Mouse (Mus musculus) adrenal gland, adult 2 months (tissue): Measurements from ENCODE around the gene Pnrc2. TPM values are rescaled to one million over a fixed set of nuclear protein-coding genes. Genes with fewer than 3 reads are reported as not detected.

Source experiments
- DNase-seq: peaks from one replicate; pipeline ENCODE4 v3.0.0; 2021
- polyA plus RNA-seq: library from polyadenylated mRNA; depleted of rRNA; stranded (reverse); fragments of >200 nt; gene quantifications from 2 replicates; pipeline ENCODE4 v1.2.3, GENCODE M21; 2012
- total RNA-seq, 2 experiments: library from RNA; stranded (reverse); gene quantifications; 2 replicates each; pipeline ENCODE4 v1.2.3; 2021

The Pnrc2 gene
- total and polyA plus RNA-seq, 3 experiments = 5.5 to 128 (median 99.4) TPM

- DNase-seq = no peak
These were observed 1.6 kb downstream of the Pnrc2 start for GRCm38 (mm10) chr4:135872015-135872414.

GRCm38 (mm10) chr4:135870227-135871023 lies 3.2 kb downstream of the Pnrc2 start:
- no peak for DNase-seq

DNA sequence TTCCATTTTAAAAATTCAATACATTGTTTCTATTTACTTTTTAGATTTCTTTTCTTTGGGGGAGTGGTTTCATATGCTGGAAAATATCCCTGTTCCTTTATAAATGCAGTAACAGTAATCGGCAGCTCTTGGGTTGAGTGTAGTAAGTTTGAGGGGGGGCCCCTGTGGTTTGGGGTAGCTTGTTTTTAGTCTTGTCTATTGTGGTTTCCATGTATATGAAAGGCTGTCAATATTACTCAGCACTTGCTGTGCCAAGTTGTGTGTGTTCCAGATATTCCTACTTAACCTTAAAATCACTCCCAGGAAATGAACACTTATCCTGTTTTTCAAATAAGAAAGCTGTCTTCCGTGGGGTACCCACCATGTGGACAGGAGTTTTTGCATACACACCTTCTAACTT lies 4.7 kb downstream of the Pnrc2 start:
- no peak for DNase-seq

- no peak for DNase-seq
These were observed 16.0 kb downstream of the Pnrc2 start for GRCm38 (mm10) chr4:135857597-135858186.

DNA sequence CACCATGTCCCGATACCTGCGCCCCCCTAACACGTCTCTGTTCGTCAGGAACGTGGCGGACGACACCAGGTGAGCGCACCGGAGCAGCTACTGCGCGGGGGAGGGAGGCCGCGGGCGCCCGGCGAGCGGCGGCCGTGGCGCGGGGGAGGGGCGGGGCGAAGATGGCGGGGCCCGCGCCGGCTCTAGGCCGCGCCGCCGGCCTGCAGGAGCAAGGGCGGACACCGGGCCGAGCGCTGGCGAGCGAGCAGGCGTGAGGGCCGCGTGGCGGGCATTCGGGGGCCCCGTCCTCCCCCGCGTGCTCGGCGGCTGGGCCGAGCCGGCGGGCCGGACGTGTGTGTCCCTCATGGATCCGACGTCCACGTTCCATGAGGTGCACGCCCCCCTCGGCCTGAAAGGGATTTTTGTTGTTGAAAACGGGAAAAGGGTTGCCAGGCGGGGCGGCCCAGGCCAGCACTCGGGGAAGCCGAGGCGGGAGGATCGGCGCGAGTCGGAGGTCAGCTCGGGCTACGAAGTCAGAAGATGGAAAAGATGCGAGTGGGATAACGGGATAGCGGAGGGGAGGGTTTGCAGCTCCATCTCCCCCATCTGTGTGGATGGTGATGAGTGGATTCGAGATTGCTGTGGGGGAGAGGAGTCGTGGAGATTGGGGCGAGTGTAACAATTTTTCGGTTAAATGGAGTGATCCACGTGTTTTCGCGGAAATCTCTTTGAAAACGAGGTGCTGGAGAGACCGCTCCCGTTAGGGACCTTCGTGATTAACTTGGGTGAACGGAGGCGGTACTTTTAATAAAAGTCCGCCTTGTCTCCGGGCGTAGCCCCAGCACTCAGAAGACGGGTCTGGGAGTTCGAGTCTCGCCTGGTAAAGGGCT lies 17.2 kb downstream of the Pnrc2 start:
- DNase-seq = peak; percentile 82

GRCm38 (mm10) chr4:135855536-135856222 lies 18.0 kb downstream of the Pnrc2 start, which contains the start of gene Srsf10:
Srsf10 (plus strand) TSS chr4:135855747.
- DNase-seq = peak; percentile 99

DNA sequence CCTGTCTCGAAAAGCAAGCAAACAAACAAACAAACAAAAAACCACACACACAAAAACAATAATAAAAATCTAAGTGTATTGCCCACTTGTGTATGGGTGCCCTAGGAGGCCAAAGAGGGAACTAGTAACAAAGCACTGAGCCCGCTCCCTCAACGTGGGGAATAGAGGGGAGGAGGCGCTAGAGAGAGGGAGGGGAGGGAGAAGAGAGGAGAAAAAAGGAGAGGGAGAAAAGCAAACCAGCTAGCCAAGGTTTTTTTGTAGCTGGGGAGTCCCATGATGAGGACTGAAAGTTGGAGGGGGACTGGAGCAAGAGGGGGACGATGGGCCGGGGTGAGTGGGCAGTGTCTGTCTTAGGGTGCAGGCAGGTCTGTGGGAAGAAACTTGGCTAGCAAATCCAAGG lies 18.6 kb downstream of the Pnrc2 start:
- DNase-seq = peak; percentile 47

DNA sequence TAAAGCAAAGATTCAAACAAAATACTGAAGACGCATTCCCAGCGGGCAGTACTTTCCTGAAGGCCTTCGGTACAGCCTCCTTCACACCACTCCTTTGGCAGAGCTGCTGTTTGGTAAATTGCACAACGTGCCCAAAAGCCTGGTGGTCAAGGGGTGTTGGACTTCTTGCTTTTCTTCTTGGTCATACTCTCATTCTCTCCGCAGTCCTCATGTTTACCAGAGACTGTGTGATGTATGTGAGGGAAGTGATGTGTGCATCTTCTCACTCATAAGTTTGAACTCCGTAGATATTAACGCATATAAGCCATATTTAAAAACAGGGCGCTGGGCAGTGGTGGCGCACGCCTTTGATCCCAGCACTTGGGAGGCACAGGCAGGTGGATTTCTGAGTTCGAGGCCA lies 19.0 kb downstream of the Pnrc2 start:
- no peak for DNase-seq

DNA sequence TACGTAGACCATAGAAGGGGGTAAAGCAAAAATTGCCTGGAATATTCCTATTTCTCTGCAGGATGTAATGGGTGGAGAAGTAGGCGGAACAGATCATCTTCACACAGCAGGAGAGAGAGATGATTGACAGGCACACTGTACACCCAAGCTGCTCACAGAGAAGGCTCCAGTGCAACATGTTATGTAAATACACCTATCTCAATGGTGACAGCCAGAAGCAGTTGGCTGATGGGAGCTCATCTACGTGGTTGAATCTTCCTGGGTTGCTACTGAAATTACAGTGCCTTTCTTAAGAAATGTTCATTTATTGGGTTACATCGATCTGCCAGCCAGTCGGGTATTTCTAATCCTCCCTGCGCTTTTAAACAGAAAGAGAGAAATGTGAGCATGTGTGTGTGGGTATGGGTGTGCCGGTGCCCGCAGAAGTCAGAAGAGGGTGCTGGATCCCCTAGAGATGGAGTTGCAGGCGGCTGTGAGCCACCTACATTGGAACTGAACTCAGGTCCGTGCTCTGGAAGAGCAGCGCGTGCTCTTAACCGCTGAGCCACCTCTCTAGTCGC lies 19.6 kb downstream of the Pnrc2 start:
- no peak for DNase-seq

DNA sequence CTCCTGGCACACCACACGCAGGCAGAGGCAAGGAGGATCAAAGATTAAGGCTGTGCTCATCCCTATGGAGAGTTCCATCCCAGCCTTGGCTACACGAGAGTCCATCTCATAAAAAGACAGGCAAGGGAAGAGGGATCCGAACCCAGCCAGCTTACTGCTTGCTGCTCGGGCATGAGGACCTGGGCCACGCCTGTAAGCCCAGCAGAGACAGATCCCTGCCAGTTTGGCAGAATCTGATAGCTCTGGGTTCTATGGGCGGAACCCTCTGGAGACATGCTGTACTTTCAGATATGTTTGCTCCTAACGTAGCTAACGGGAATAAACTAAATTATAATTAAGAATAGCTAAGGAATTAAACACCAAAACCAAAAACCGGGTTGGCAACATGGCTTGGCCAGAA lies 21.7 kb downstream of the Pnrc2 start:
- no peak for DNase-seq

DNA sequence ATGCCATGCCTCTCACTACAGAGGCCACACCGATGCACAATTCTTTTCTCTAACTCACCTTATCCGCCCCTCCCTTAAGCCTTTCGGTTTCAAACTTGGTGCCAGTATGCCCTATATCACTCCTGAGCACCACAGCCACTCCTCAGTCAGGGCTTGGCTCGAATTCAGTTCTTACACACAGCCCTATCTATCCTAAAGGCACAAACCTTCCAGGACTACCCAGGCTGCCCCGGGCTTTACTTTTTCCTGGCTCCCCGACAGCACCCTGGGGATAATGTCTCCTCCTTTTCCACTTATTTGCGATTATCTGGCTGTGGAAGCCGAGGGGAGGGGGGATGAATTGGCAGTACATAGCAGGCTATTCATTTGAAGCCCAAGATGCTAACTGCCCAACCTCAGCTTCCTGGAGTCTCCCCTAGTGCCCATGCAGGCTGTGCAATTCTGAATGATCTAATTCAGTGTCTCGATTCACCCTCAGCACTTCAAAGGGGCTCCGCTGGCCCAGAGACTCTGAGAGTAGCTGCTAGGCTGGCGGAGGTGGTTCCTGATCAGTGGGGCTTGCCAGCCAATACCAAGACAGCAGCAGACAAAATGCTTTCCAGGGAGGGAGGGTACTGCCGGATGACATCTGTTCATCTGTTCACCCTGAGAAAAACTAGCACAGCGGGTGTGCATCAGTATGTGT lies 23.1 kb downstream of the Pnrc2 start:
- DNase-seq = no peak

- peak; percentile 86 for DNase-seq
These were observed 26.1 kb downstream of the Pnrc2 start for GRCm38 (mm10) chr4:135847581-135847980.

DNA sequence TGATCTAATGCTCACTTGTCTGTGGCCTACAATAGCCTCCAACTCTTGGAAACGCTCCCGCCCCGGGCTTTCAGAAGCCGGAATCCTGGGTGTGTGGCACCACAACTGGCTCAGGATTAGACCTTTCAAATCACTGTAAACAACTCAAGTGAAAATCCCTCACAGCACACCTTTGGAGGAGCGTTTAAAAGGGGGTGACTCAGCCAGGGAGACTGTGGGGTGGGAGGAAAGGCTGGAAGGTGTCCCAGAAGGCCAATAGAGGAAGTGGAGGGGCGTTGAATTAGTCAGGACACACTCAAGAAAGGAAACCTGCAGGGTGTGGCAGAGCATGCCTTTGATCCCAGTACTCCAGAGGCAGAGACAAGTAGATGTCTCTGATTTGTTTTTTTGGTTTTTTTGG lies 29.2 kb downstream of the Pnrc2 start:
- DNase-seq = no peak

DNA sequence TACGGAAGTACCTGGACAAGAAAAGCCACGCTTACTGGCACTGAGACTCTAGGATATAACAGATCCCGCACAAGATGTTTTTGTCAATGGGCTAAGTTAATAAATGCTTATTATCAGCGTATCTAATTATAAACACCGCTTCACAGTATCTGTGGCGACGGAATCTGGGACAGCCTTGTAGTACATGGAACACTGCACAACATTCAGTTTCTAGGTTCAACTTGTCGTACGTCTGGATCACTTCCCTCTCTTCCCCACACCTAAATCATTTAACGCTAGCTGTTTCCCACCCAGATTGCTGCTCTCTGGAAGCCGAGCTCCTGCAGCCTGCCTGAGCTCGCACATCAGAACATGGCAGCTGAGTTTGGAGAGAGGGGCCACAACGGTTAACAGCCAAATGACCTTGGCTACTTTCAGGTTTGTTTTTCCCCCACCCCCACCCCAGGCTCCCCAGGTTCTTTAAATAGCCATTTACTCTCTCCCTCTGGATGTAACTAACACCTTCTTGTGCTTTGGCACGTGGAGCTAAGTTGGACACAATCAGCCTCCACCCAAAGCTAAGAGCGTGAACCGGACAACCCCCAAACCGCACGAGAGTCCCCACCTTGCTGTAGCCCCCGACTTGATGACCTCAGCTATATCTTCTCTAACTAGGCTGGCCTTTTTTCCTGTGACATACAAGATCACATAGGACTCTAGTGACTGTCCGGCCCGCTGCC lies 34.2 kb downstream of the Pnrc2 start:
- no peak for DNase-seq

- DNase-seq = no peak
These were observed 34.7 kb downstream of the Pnrc2 start for GRCm38 (mm10) chr4:135838925-135839292.

DNA sequence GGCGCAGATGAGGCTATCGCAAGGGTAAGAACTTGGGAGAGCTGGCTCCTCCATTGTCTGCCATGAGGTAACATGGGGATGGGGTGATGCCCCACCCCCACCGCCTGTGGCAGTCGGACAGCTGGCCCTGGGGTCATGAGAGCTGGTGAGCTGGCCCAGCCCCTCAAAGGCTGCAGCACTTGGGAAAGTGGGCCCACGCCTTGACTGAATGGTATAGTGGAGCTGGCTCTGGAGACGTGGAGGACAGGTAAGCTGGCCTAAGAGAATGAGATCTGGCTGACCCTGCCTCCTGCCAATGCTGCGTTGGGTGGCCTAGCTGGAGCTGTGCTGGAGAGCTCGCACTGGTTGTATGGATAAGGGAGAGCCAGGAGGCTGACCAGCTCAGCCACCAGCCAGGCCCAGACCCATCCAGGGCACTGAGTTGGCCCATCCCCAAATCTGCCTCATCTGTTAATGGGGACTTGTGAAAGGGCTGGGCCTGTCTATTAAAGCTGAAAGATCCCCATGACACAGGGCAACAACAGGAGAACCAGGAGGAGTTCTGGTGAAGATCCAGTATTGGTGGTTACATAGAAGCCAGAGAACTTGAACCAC lies 39.4 kb downstream of the Pnrc2 start:
- DNase-seq = no peak

- no peak for DNase-seq
These were observed 40.1 kb downstream of the Pnrc2 start for GRCm38 (mm10) chr4:135833301-135834123.

DNA sequence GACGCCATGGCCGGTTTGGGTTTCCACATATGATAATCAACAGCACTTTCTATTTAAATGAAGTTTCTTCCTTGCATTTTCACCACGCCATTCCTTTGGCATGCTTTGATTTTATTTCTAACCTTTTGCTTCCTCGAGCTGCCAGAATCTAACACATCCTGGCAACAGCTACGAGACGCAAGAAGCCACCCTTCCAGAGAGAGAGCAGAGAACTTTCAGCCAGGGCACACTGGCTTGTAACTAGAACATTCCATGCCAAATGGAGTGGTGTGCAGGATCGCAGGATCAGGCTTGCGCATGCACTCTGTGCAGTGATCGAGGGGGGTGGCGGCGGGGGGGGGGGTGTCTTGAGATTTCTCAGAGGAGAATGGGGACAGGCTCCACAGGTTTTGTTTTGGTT lies 41.6 kb downstream of the Pnrc2 start:
- DNase-seq = peak; percentile 41

DNA sequence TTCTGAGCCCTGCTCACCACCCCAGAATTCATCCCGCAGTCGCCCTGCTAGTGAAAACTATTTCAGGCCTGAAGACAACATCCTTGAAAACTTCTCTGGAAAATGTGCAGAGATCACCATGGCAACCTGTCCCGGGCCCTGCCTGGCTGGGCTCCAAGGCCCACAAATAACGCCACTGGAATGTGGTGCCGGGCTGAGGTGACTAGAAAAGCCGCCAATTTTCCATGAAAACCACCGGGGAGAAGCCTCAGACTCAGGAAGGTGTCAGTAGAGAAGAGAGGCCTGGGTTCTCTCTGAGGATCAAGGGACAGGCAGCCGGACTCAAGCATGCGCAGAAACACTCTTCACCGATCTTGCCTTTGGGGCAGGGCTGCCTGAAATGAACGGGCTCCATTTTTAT lies 45.2 kb downstream of the Pnrc2 start:
- DNase-seq = peak; percentile 92
